Mouse (Mus musculus): Measurements from ENCODE around the gene Lrrc73. TPM values are rescaled to one million over a fixed set of nuclear protein-coding genes. Genes with fewer than 3 reads are reported as not detected.

Lrrc73 gene
- polyA plus RNA-seq, 1 experiment from 2014 or later: 14.7 TPM

- Histone ChIP-seq H3K4me1 (peaks cover 20% of the 10 kb centered on the region), H3K27me3 (replicated peaks) (peaks cover 7% of the 10 kb centered on the region), H3K4me2 (no peak overlapping the region), H3K9me3 (no peaks in the 10 kb centered on the region), H3K36me3 (replicated peaks) (peaks cover 10% of the 10 kb centered on the region; the same call in 1 of the 2 replicates), H3K27ac (no peak overlapping the region), H3K4me3 (no peak overlapping the region), H3K9ac (no peak overlapping the region)
- ATAC-seq (replicated peaks): no peak
- 82% methylated on average over 12 of the region's 12 CpGs for WGBS
Measured at GRCm38 (mm10) chr17:46301892-46302291, 48.6 kb downstream of the Lrrc73 start.

- ATAC-seq (replicated peaks): no peak
- no peak overlapping the region for H3K4me3 ChIP-seq
- 86% methylated on average over 9 of the region's 9 CpGs for WGBS
- peaks cover 10% of the 10 kb centered on the region; the same call in 1 of the 2 replicates for H3K36me3 ChIP-seq (replicated peaks)
- no peak overlapping the region for H3K4me2 ChIP-seq
- no peaks in the 10 kb centered on the region for H3K9me3 ChIP-seq
- H3K4me1 ChIP-seq: peaks cover 4% of the 10 kb centered on the region
- H3K27me3 ChIP-seq (replicated peaks): peaks cover 7% of the 10 kb centered on the region
- H3K27ac ChIP-seq: no peak overlapping the region
- no peak overlapping the region for H3K9ac ChIP-seq
Measured at GRCm38 (mm10) chr17:46304184-46304583, 50.9 kb downstream of the Lrrc73 start.

MicroRNAs within 50 kb of the gene (microRNA counts, 519-probe panel; counts per million panel counts)
- microRNA mmu-miR-693-3p: not detected
- not detected for microRNA mmu-miR-693-5p

Small RNA genes within 50 kb of the gene (microRNA-seq; reads per million reads assigned to microRNA genes)
- gene Mir693: not detected

Other genes starting within 250 kb of the Lrrc73 start
- gene Vegfa, start 221.2 kb upstream of the Lrrc73 start, polyA plus RNA-seq (2015; fragmentation: Nextera tagmentation; extraction: Ambion mirVana): 4.0 and 5.4 TPM in 2 replicates
- 147 TPM in 2 replicates for gene Mrps18a, start 142.5 kb upstream of the Lrrc73 start, polyA plus RNA-seq (2015; fragmentation: Nextera tagmentation; extraction: Ambion mirVana)
- 51.2 and 51.9 TPM in 2 replicates for gene Rsph9, start 109.3 kb upstream of the Lrrc73 start, polyA plus RNA-seq (2015; fragmentation: Nextera tagmentation; extraction: Ambion mirVana)
- 21.3 and 24.8 TPM in 2 replicates for gene Mad2l1bp, start 100.0 kb upstream of the Lrrc73 start, polyA plus RNA-seq (2015; fragmentation: Nextera tagmentation; extraction: Ambion mirVana)
- gene Gtpbp2, start 92.5 kb upstream of the Lrrc73 start, polyA plus RNA-seq (2015; fragmentation: Nextera tagmentation; extraction: Ambion mirVana): 46.2 and 46.3 TPM in 2 replicates
- gene Polh, start 50.9 kb upstream of the Lrrc73 start, polyA plus RNA-seq (2015; fragmentation: Nextera tagmentation; extraction: Ambion mirVana): 7.4 and 8.2 TPM in 2 replicates
- gene Xpo5, start 50.7 kb upstream of the Lrrc73 start, polyA plus RNA-seq (2015; fragmentation: Nextera tagmentation; extraction: Ambion mirVana): 40.4 and 41.0 TPM in 2 replicates
- gene Polr1c, start 5.5 kb upstream of the Lrrc73 start, polyA plus RNA-seq (2015; fragmentation: Nextera tagmentation; extraction: Ambion mirVana): 71.6 and 78.4 TPM in 2 replicates
- gene Yipf3, start 5.5 kb upstream of the Lrrc73 start, polyA plus RNA-seq (2015; fragmentation: Nextera tagmentation; extraction: Ambion mirVana): 95.2 and 107 TPM in 2 replicates
- gene Tjap1, start 29.5 kb downstream of the Lrrc73 start, polyA plus RNA-seq (2015; fragmentation: Nextera tagmentation; extraction: Ambion mirVana): 29.4 and 31.4 TPM in 2 replicates
- gene Dlk2, start 43.9 kb downstream of the Lrrc73 start, polyA plus RNA-seq (2015; fragmentation: Nextera tagmentation; extraction: Ambion mirVana): 22.5 and 23.7 TPM in 2 replicates
- gene Abcc10, start 74.8 kb downstream of the Lrrc73 start, polyA plus RNA-seq (2015; fragmentation: Nextera tagmentation; extraction: Ambion mirVana): 10.7 TPM in 2 replicates
- 18.7 and 21.8 TPM in 2 replicates for gene Zfp318, start 130.2 kb downstream of the Lrrc73 start, polyA plus RNA-seq (2015; fragmentation: Nextera tagmentation; extraction: Ambion mirVana)
- gene Crip3, start 175.4 kb downstream of the Lrrc73 start, polyA plus RNA-seq (2015; fragmentation: Nextera tagmentation; extraction: Ambion mirVana): 2.0 and 3.0 TPM in 2 replicates
- gene Slc22a7, start 184.9 kb downstream of the Lrrc73 start, polyA plus RNA-seq (2015; fragmentation: Nextera tagmentation; extraction: Ambion mirVana): not detected in 2 replicates
- gene Ttbk1, start 234.1 kb downstream of the Lrrc73 start, polyA plus RNA-seq (2015; fragmentation: Nextera tagmentation; extraction: Ambion mirVana): 8.7 and 9.0 TPM in 2 replicates
- 14.5 and 17.3 TPM in 2 replicates for gene Dnph1, start 243.2 kb downstream of the Lrrc73 start, polyA plus RNA-seq (2015; fragmentation: Nextera tagmentation; extraction: Ambion mirVana)

Measured in midbrain, embryonic 15.5 days (tissue).